Mouse (Mus musculus) stomach, adult 2 months (tissue): ENCODE data around the gene Pspc1. TPM values are rescaled to one million over a fixed set of nuclear protein-coding genes. Genes with fewer than 3 reads are reported as not detected.

Source experiments
- polyA plus RNA-seq: library from polyadenylated mRNA; depleted of rRNA; stranded (reverse); fragments of >200 nt; gene quantifications from 2 replicates; pipeline ENCODE4 v1.2.3, GENCODE M21; 2012; rRNA removed

The Pspc1 gene
- 0.96 and 1.5 TPM in 2 replicates for polyA plus RNA-seq

GRCm38 (mm10) chr14:56778200-56778932 lies at the start of gene Pspc1:
Pspc1 (minus strand) TSS chr14:56778316.

GRCm38 (mm10) chr14:56811701-56812339 lies 33.7 kb upstream of the Pspc1 start, which contains the start of gene Zmym5:
Zmym5 (minus strand) TSS chr14:56811716.

Other genes starting within 250 kb of the Pspc1 start
- gene Cenpj, start 202.9 kb downstream of the Pspc1 start, polyA plus RNA-seq: 0.14 and 0.57 TPM in 2 replicates
- gene Parp4, start 202.7 kb downstream of the Pspc1 start, polyA plus RNA-seq: 1.1 and 1.7 TPM in 2 replicates
- gene Mphosph8, start 110.1 kb downstream of the Pspc1 start, polyA plus RNA-seq: 0.39 and 0.87 TPM in 2 replicates
- gene Zmym5, start 33.4 kb upstream of the Pspc1 start, polyA plus RNA-seq: 0.40 and 0.78 TPM in 2 replicates
- gene Zmym2, start 108.3 kb upstream of the Pspc1 start, polyA plus RNA-seq: 0.78 and 2.0 TPM in 2 replicates